Mouse (Mus musculus) liver, embryonic 13.5 days (tissue): ENCODE data around the gene Chchd3. TPM values are rescaled to one million over a fixed set of nuclear protein-coding genes. Genes with fewer than 3 reads are reported as not detected.

Experiments used
- ATAC-seq: fragments of 200-750 bp; cut with Nextera tagmentation; 2 replicates; pipeline ENCODE4 v1.8.0; 2017; ENCODE audit warnings: low read depth, mild to moderate bottlenecking, moderate number of reproducible peaks, moderate library complexity
- DNase-seq: peaks from one replicate; pipeline ENCODE4 v3.0.0; 2022
- H3K27ac ChIP-seq: fragments of 300-500 bp; sonication (generic); 2 replicates; pipeline ENCODE4 v1.5.1; 2015; ENCODE audit warnings: moderate library complexity, mild to moderate bottlenecking, inconsistent platforms
- H3K27me3 ChIP-seq: fragments of 300-500 bp; sonication (generic); 2 replicates; pipeline ENCODE4 v1.6.1; 2015; ENCODE audit warnings: mild to moderate bottlenecking, inconsistent platforms
- H3K36me3 ChIP-seq: fragments of 300-500 bp; sonication (generic); 2 replicates; pipeline ENCODE4 v1.6.1; 2015; ENCODE audit warnings: mild to moderate bottlenecking, inconsistent platforms
- H3K4me1 ChIP-seq: fragments of 300-500 bp; sonication (generic); replicated peaks from 2 replicates; pipeline ENCODE4 v1.6.1; 2015; ENCODE audit warnings: inconsistent platforms
- H3K4me2 ChIP-seq: fragments of 300-500 bp; sonication (generic); 2 replicates; pipeline ENCODE4 v1.6.1; 2015; ENCODE audit warnings: inconsistent platforms, mild to moderate bottlenecking, moderate library complexity
- H3K4me3 ChIP-seq: fragments of 300-500 bp; sonication (generic); replicated peaks from 2 replicates; pipeline ENCODE4 v1.5.1; 2015; ENCODE audit warnings: mild to moderate bottlenecking, inconsistent platforms
- H3K9ac ChIP-seq: fragments of 300-500 bp; sonication (generic); 2 replicates; pipeline ENCODE4 v1.6.1; 2015; ENCODE audit warnings: mild to moderate bottlenecking, inconsistent platforms
- H3K9me3 ChIP-seq: fragments of 300-500 bp; sonication (generic); replicated peaks from 2 replicates; pipeline ENCODE4 v1.6.1; 2016; ENCODE audit warnings: inconsistent platforms
- WGBS: fragments of 180-500 bp; shearing (Covaris S2); methylation state at CpG from one replicate; pipeline ENCODE4 v1.1.7; 2015; ENCODE audit not compliant: insufficient replicate concordance; 5-methylcytosine and 5-hydroxymethylcytosine counted together
- polyA plus RNA-seq: library from polyadenylated mRNA; unstranded; fragments of >200 nt; fragmentation: Nextera tagmentation; extraction: Ambion mirVana; gene quantifications from 2 replicates; pipeline ENCODE4 v1.2.1, GENCODE M21; 2015

Chchd3 gene
- polyA plus RNA-seq, 1 experiment from 2014 or later: 90.2 TPM

- no peaks in the 10 kb centered on the region for H3K9me3 ChIP-seq
- peaks cover 24% of the 10 kb centered on the region for H3K36me3 ChIP-seq
- no peak overlapping the region for H3K9ac ChIP-seq
- DNase-seq (no peak), ATAC-seq (no peak)
- H3K27me3 ChIP-seq: no peaks in the 10 kb centered on the region
- H3K4me2 ChIP-seq: no peak overlapping the region
- peaks cover 22% of the 10 kb centered on the region for H3K4me1 ChIP-seq
- H3K27ac ChIP-seq: no peak overlapping the region
- WGBS: 67% methylated on average over 4 of the region's 4 CpGs
- H3K4me3 ChIP-seq: no peak overlapping the region
Measured at GRCm38 (mm10) chr6:32797525-32797924, 262.5 kb downstream of the Chchd3 start.

- no peak overlapping the region for H3K4me3 ChIP-seq
- no peaks in the 10 kb centered on the region for H3K9me3 ChIP-seq
- no peaks in the 10 kb centered on the region for H3K27me3 ChIP-seq
- H3K27ac ChIP-seq: no peak overlapping the region
- H3K4me1 ChIP-seq: peaks cover 22% of the 10 kb centered on the region
- peaks cover 22% of the 10 kb centered on the region for H3K36me3 ChIP-seq
- no peak for ATAC-seq
- H3K4me2 ChIP-seq: no peak overlapping the region
- DNase-seq: no peak
- H3K9ac ChIP-seq: no peak overlapping the region
- WGBS: 74% methylated on average over 8 of the region's 8 CpGs
Measured at GRCm38 (mm10) chr6:32795653-32796500, 264.2 kb downstream of the Chchd3 start.

GRCm38 (mm10) chr6:32793575-32793974, 266.5 kb downstream of the Chchd3 start:
- ATAC-seq (peak; percentile 91), DNase-seq (no peak)
- peaks cover 22% of the 10 kb centered on the region for H3K4me1 ChIP-seq
- H3K9me3 ChIP-seq: no peaks in the 10 kb centered on the region
- no peak overlapping the region for H3K4me2 ChIP-seq
- no peak overlapping the region for H3K27ac ChIP-seq
- H3K4me3 ChIP-seq: no peak overlapping the region
- H3K27me3 ChIP-seq: no peaks in the 10 kb centered on the region
- peaks cover 24% of the 10 kb centered on the region for H3K36me3 ChIP-seq
- no peak overlapping the region for H3K9ac ChIP-seq
- 37% methylated on average over 1 of the region's 1 CpGs for WGBS

GRCm38 (mm10) chr6:32793163-32793562, 266.9 kb downstream of the Chchd3 start:
- Histone ChIP-seq H3K4me3 (no peak overlapping the region), H3K4me1 (peaks cover 22% of the 10 kb centered on the region), H3K36me3 (peaks cover 24% of the 10 kb centered on the region), H3K9me3 (no peaks in the 10 kb centered on the region), H3K9ac (no peak overlapping the region), H3K27ac (no peak overlapping the region), H3K27me3 (no peaks in the 10 kb centered on the region), H3K4me2 (no peak overlapping the region)
- DNase-seq: no peak
- WGBS: 55% methylated on average over 3 of the region's 3 CpGs
- peak; percentile 63 for ATAC-seq

- peaks cover 18% of the 10 kb centered on the region for H3K36me3 ChIP-seq
- H3K27ac ChIP-seq: no peak overlapping the region
- no peak overlapping the region for H3K4me2 ChIP-seq
- no peak for ATAC-seq
- H3K9me3 ChIP-seq: no peaks in the 10 kb centered on the region
- peaks cover 18% of the 10 kb centered on the region for H3K4me1 ChIP-seq
- no peak overlapping the region for H3K4me3 ChIP-seq
- WGBS: 78% methylated on average over 4 of the region's 4 CpGs
- DNase-seq: no peak
- H3K9ac ChIP-seq: no peak overlapping the region
- H3K27me3 ChIP-seq: no peaks in the 10 kb centered on the region
Measured at GRCm38 (mm10) chr6:32790487-32790886, 269.6 kb downstream of the Chchd3 start.

GRCm38 (mm10) chr6:32787399-32787798, 272.7 kb downstream of the Chchd3 start:
- 79% methylated on average over 1 of the region's 1 CpGs for WGBS

GRCm38 (mm10) chr6:32786196-32786595, 273.9 kb downstream of the Chchd3 start:
- Histone ChIP-seq H3K27me3 (no peaks in the 10 kb centered on the region), H3K27ac (no peak overlapping the region), H3K9ac (no peak overlapping the region), H3K4me2 (no peak overlapping the region), H3K4me1 (no peaks in the 10 kb centered on the region), H3K4me3 (no peak overlapping the region), H3K9me3 (no peaks in the 10 kb centered on the region), H3K36me3 (peaks cover 5% of the 10 kb centered on the region; the same call in 1 of the 2 replicates)
- ATAC-seq (no peak), DNase-seq (no peak)
- WGBS: 88% methylated on average over 5 of the region's 5 CpGs

More at GRCm38 (mm10) chr6:32787399-32787798, 272.7 kb downstream of the Chchd3 start:
- Histone ChIP-seq H3K4me1 (no peaks in the 10 kb centered on the region), H3K4me2 (no peak overlapping the region), H3K4me3 (no peak overlapping the region), H3K27ac (no peak overlapping the region), H3K36me3 (peaks cover 10% of the 10 kb centered on the region; the same call in 1 of the 2 replicates), H3K9me3 (no peaks in the 10 kb centered on the region), H3K9ac (no peak overlapping the region), H3K27me3 (no peaks in the 10 kb centered on the region)
- ATAC-seq: no peak
- no peak for DNase-seq

GRCm38 (mm10) chr6:32783102-32783501, 277.0 kb downstream of the Chchd3 start:
- Histone ChIP-seq H3K4me1 (0 out of 2 replicates have a peak, but pooled peaks cover 5% of the 10 kb centered on the region), H3K9me3 (no peaks in the 10 kb centered on the region), H3K4me2 (no peak overlapping the region), H3K27ac (no peak overlapping the region), H3K36me3 (no peaks in the 10 kb centered on the region), H3K4me3 (no peak overlapping the region), H3K27me3 (0 out of 2 replicates have a peak, but pooled peaks cover 3% of the 10 kb centered on the region), H3K9ac (no peak overlapping the region)
- 29% methylated on average over 4 of the region's 4 CpGs for WGBS
- ATAC-seq: no peak
- no peak for DNase-seq

GRCm38 (mm10) chr6:32780602-32781001, 279.5 kb downstream of the Chchd3 start:
- 0 out of 2 replicates have a peak overlapping the region, but pooled peaks have one; percentile 34 for H3K4me2 ChIP-seq
- no peak overlapping the region for H3K9ac ChIP-seq
- H3K27ac ChIP-seq: no peak overlapping the region
- no peaks in the 10 kb centered on the region for H3K9me3 ChIP-seq
- no peak overlapping the region for H3K4me3 ChIP-seq
- 0 out of 2 replicates have a peak, but pooled peaks cover 3% of the 10 kb centered on the region for H3K27me3 ChIP-seq
- ATAC-seq (no peak), DNase-seq (no peak)
- WGBS: 11% methylated on average over 11 of the region's 11 CpGs
- H3K36me3 ChIP-seq: no peaks in the 10 kb centered on the region
- H3K4me1 ChIP-seq: 0 out of 2 replicates have a peak, but pooled peaks cover 5% of the 10 kb centered on the region

- ATAC-seq: no peak
- Histone ChIP-seq H3K27me3 (0 out of 2 replicates have a peak, but pooled peaks cover 3% of the 10 kb centered on the region), H3K9me3 (no peaks in the 10 kb centered on the region), H3K9ac (no peak overlapping the region), H3K4me3 (no peak overlapping the region), H3K4me1 (0 out of 2 replicates have a peak, but pooled peaks cover 5% of the 10 kb centered on the region), H3K4me2 (no peak overlapping the region), H3K27ac (no peak overlapping the region), H3K36me3 (no peaks in the 10 kb centered on the region)
- DNase-seq: no peak
- WGBS: 60% methylated on average over 11 of the region's 11 CpGs
Measured at GRCm38 (mm10) chr6:32776384-32776783, 283.7 kb downstream of the Chchd3 start.

GRCm38 (mm10) chr6:32754524-32754923, 305.5 kb downstream of the Chchd3 start:
- Histone ChIP-seq H3K27ac (no peak overlapping the region), H3K27me3 (no peaks in the 10 kb centered on the region), H3K4me3 (no peak overlapping the region), H3K9ac (no peak overlapping the region), H3K36me3 (no peaks in the 10 kb centered on the region), H3K4me1 (no peaks in the 10 kb centered on the region), H3K4me2 (no peak overlapping the region), H3K9me3 (no peaks in the 10 kb centered on the region)
- DNase-seq (no peak), ATAC-seq (no peak)
- WGBS: 63% methylated on average over 10 of the region's 10 CpGs
